Mouse (Mus musculus): ENCODE data around the gene Trim39. TPM values are rescaled to one million over a fixed set of nuclear protein-coding genes. Genes with fewer than 3 reads are reported as not detected.
A peak's percentile ranks its signal among the peaks of the same experiment; 100 is the strongest.

The Trim39 gene
- total and polyA plus RNA-seq, 2 experiments from 2014 or later: 11.2 to 27.8 TPM

DNA sequence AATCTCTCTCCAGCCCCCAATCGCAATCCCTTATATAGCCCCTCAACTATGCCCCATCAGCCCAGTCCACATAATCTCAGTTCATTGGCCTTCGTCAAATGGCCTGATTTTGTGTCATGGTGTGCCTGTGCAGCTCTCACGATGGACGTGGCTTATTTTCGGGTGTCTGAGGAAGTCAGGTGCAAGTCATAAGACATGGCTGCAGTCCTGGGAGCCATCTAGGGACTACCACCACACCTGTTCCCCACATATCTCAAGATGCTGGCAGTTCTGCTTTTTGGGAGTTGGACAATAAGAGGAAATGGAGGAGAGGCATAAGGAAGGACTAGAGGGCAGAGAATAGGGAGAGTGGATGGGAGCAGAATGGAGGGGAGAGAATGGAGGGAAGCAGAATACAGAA lies 38.5 kb downstream of the Trim39 start:
- DNase-seq (no peak), ATAC-seq (no peak)
- H3K27me3 ChIP-seq (ENCODE audit: insufficient read depth, low read length): peaks cover 28% of the 10 kb centered on the region; the same call in 1 of the 2 replicates
- WGBS: 80% methylated on average over 5 of the region's 5 CpGs
- no peak overlapping the region for H3K4me2 ChIP-seq (ENCODE audit: low read depth)
- H3K27ac ChIP-seq (ENCODE audit: low read depth, low read length): no peak overlapping the region
- 0 out of 2 replicates have a peak, but pooled peaks cover 6% of the 10 kb centered on the region for H3K4me1 ChIP-seq (ENCODE audit: insufficient read depth)
- no peaks in the 10 kb centered on the region for H3K9me3 ChIP-seq (ENCODE audit: low read length)
- no peak for TF ChIP-seq CTCF (IDR thresholded peaks at IDR 0.05; ENCODE audit: low read depth)
- H3K36me3 ChIP-seq (ENCODE audit: insufficient read depth): no peaks in the 10 kb centered on the region
- no peak overlapping the region for H3K9ac ChIP-seq
- no peak overlapping the region for H3K4me3 ChIP-seq (ENCODE audit: low read depth, low read length)

DNA sequence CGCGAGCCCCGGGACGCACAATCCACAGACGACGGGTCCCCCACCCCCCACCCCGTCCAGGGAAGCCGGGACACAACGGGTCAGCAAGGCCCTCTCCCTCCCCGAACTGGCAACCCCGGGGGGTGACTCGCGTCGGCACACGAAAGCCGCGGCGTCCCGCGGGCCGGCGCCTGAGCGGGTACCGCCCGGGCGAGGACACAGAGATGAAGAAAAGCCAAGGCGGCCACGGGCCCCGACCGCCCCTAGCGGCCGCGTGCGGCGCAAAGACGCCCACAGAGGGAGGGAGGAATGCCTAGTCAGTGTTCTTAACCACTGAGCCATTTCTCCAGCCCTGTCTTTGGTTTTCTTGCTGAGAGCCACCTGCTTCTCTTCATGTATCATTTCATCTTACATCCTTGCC lies 40.7 kb downstream of the Trim39 start:
- Histone ChIP-seq H3K27ac (ENCODE audit: low read depth, low read length) (no peak overlapping the region), H3K9me3 (ENCODE audit: low read length) (no peaks in the 10 kb centered on the region), H3K4me3 (ENCODE audit: low read depth, low read length) (no peak overlapping the region), H3K27me3 (ENCODE audit: insufficient read depth, low read length) (peaks cover 28% of the 10 kb centered on the region), H3K4me1 (ENCODE audit: insufficient read depth) (no peaks in the 10 kb centered on the region), H3K36me3 (ENCODE audit: insufficient read depth) (no peaks in the 10 kb centered on the region), H3K9ac (no peak overlapping the region), H3K4me2 (ENCODE audit: low read depth) (no peak overlapping the region)
- WGBS: 18% methylated on average over 36 of the region's 36 CpGs
- ATAC-seq (no peak), DNase-seq (peak; percentile 92)
- TF ChIP-seq CTCF (IDR thresholded peaks at IDR 0.05; ENCODE audit: low read depth): peak; percentile 79

- H3K4me2 ChIP-seq (ENCODE audit: low read depth): no peak overlapping the region
- no peaks in the 10 kb centered on the region for H3K4me1 ChIP-seq (ENCODE audit: insufficient read depth)
- TF ChIP-seq CTCF (IDR thresholded peaks at IDR 0.05; ENCODE audit: low read depth): no peak
- no peak overlapping the region for H3K4me3 ChIP-seq (ENCODE audit: low read depth, low read length)
- H3K9ac ChIP-seq: no peak overlapping the region
- peaks cover 45% of the 10 kb centered on the region for H3K27me3 ChIP-seq (ENCODE audit: insufficient read depth, low read length)
- DNase-seq (no peak), ATAC-seq (no peak)
- no peak overlapping the region for H3K27ac ChIP-seq (ENCODE audit: low read depth, low read length)
- WGBS: 13% methylated on average over 5 of the region's 5 CpGs
- no peaks in the 10 kb centered on the region for H3K36me3 ChIP-seq (ENCODE audit: insufficient read depth)
- no peaks in the 10 kb centered on the region for H3K9me3 ChIP-seq (ENCODE audit: low read length)
Measured at GRCm38 (mm10) chr17:36229046-36229445, 43.0 kb downstream of the Trim39 start.

DNA sequence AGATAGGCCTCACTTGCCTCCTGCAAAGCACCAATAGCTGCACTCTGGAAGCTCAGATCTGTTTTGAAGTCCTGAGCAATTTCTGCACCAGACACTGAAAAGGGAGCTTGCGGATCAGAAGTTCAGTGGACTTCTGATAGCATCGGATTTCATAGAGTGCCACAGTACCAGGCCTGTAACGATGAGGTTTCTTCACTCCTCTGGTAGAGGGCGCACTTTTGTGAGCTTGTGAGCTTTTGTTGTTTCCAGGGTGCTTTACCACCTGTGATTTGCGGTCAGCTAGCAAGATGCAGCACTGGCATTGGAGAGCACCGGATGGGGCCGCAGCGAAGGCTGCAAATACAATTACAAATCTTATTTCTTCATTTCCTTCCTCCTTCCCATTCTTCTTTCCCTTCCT lies 45.1 kb downstream of the Trim39 start:
- Histone ChIP-seq H3K36me3 (ENCODE audit: insufficient read depth) (no peaks in the 10 kb centered on the region), H3K9ac (no peak overlapping the region), H3K27ac (ENCODE audit: low read depth, low read length) (no peak overlapping the region), H3K4me2 (ENCODE audit: low read depth) (no peak overlapping the region), H3K9me3 (ENCODE audit: low read length) (no peaks in the 10 kb centered on the region), H3K4me1 (ENCODE audit: insufficient read depth) (no peaks in the 10 kb centered on the region), H3K27me3 (ENCODE audit: insufficient read depth, low read length) (peaks cover 51% of the 10 kb centered on the region), H3K4me3 (ENCODE audit: low read depth, low read length) (no peak overlapping the region)
- TF ChIP-seq CTCF (IDR thresholded peaks at IDR 0.05; ENCODE audit: low read depth): peak; percentile 28; the same call in 1 of the 2 replicates
- DNase-seq (no peak), ATAC-seq (no peak)
- 20% methylated on average over 8 of the region's 8 CpGs for WGBS

DNA sequence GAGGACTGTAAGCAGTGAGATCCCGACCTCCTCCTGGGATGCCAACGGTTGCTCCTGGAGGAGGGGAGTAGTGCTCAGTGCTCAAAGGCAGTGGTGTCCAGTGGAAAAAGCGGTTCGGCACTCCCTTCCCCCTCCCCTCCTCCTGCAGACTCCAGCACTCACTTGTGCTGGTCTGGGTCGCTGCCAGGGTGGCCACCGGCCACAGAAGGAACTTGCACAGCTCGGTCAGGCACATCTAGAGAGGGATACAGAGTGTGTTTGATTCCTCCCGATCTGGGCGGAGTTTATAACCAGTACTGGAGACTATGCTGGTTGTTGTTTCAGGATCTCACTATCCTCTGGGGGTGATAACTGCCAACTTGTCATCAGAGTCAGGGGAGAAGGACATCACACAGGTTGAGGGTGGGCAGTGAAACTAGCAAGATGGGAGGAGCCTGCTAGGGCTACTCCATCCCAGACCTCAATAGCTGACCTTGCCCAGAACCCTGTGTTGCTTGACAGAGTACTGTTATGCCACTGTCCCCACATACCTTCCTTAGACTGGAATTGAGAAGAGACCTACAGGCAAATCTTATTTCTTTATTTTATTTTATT lies 46.7 kb downstream of the Trim39 start:
- Histone ChIP-seq H3K4me3 (ENCODE audit: low read depth, low read length) (no peak overlapping the region), H3K4me2 (ENCODE audit: low read depth) (no peak overlapping the region), H3K36me3 (ENCODE audit: insufficient read depth) (no peaks in the 10 kb centered on the region), H3K27ac (ENCODE audit: low read depth, low read length) (no peak overlapping the region), H3K27me3 (ENCODE audit: insufficient read depth, low read length) (peaks cover 52% of the 10 kb centered on the region), H3K4me1 (ENCODE audit: insufficient read depth) (no peaks in the 10 kb centered on the region), H3K9me3 (ENCODE audit: low read length) (no peaks in the 10 kb centered on the region), H3K9ac (no peak overlapping the region)
- WGBS: 12% methylated on average over 9 of the region's 9 CpGs
- DNase-seq (no peak), ATAC-seq (no peak; the same call in 1 of the 2 replicates)
- no peak for TF ChIP-seq CTCF (IDR thresholded peaks at IDR 0.05; ENCODE audit: low read depth)

DNA sequence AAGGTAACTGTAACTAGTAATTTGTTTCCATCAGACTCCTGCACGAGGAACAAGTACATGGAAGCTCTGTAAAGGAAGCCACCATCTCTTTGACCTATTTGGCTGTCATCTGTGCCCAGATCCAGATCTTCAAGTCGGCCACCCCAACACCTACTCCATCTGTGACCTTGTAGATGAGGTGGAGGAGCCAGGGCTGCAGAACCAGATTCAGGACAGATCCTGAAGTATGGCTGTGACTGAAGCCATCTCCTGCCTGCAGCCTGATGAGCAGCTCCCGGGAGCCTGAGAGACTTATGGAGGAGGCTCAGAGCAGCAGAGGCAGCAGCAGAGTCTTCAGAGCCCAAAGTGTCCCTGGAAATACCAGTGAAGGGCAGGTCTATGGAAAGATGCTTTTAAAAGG lies 47.6 kb downstream of the Trim39 start:
- no peak overlapping the region for H3K27ac ChIP-seq (ENCODE audit: low read depth, low read length)
- DNase-seq (no peak), ATAC-seq (no peak)
- no peaks in the 10 kb centered on the region for H3K9me3 ChIP-seq (ENCODE audit: low read length)
- H3K4me3 ChIP-seq (ENCODE audit: low read depth, low read length): no peak overlapping the region
- no peak for TF ChIP-seq CTCF (IDR thresholded peaks at IDR 0.05; ENCODE audit: low read depth)
- H3K4me2 ChIP-seq (ENCODE audit: low read depth): no peak overlapping the region
- H3K9ac ChIP-seq: no peak overlapping the region
- H3K27me3 ChIP-seq (ENCODE audit: insufficient read depth, low read length): peaks cover 48% of the 10 kb centered on the region
- H3K4me1 ChIP-seq (ENCODE audit: insufficient read depth): no peaks in the 10 kb centered on the region
- 54% methylated on average over 3 of the region's 3 CpGs for WGBS
- H3K36me3 ChIP-seq (ENCODE audit: insufficient read depth): no peaks in the 10 kb centered on the region

DNA sequence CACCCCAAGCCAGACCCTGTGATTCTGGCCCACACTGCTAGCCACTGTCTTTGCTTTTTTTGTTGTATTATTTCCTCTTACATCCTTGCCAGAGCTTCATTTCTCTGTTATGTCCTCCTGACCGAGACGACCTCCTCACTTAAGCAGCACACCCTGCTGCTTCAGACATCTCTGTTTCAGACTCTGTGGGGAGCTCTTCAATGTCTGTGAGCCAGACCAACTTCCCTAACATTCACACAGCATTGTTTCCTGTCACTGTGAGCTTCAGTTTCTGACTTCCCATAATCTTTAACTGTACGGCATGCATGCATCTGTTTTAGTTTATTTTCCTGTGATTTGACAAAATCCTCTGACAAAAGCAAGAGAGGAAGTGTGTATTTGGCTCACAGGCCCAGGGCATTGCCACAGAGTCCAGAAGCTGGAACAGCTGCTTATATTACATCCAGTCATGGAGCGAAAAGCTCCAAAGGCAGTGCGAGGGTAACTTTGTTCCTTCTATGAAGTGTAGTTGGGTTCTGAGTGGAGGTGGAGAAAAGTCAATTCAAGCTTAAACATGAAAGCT lies 53.4 kb downstream of the Trim39 start:
- no peak for ATAC-seq
- WGBS: 50% methylated on average over 5 of the region's 5 CpGs

More for the DNA sequence above, 53.4 kb downstream of the Trim39 start:
- no peaks in the 10 kb centered on the region for H3K36me3 ChIP-seq (ENCODE audit: insufficient read depth)
- H3K4me1 ChIP-seq (ENCODE audit: insufficient read depth): no peaks in the 10 kb centered on the region
- H3K9me3 ChIP-seq (ENCODE audit: low read length): no peaks in the 10 kb centered on the region
- no peak overlapping the region for H3K4me2 ChIP-seq (ENCODE audit: low read depth)
- H3K9ac ChIP-seq: no peak overlapping the region
- no peak for DNase-seq
- H3K4me3 ChIP-seq (ENCODE audit: low read depth, low read length): no peak overlapping the region
- H3K27me3 ChIP-seq (ENCODE audit: insufficient read depth, low read length): peaks cover 44% of the 10 kb centered on the region
- H3K27ac ChIP-seq (ENCODE audit: low read depth, low read length): no peak overlapping the region
- TF ChIP-seq CTCF (IDR thresholded peaks at IDR 0.05; ENCODE audit: low read depth): no peak

All from forebrain, postnatal 0 days (tissue).